Mouse (Mus musculus): ENCODE results near the gene Dad1.

Gene Dad1

GRCm38 (mm10) chr14:54224484-54225467 is 29.1 kb downstream of the Dad1 start:
- DNase-seq (ENCODE audit: low spot score), result peak; percentile 79

GRCm38 (mm10) chr14:54224064-54224417 is 29.9 kb downstream of the Dad1 start:
- DNase-seq (ENCODE audit: low spot score), result no peak

- peak; percentile 20 for DNase-seq (ENCODE audit: low spot score)
These were observed 30.4 kb downstream of the Dad1 start for GRCm38 (mm10) chr14:54223315-54224063.

GRCm38 (mm10) chr14:54222289-54222727 is 31.6 kb downstream of the Dad1 start:
- peak; percentile 82 for DNase-seq (ENCODE audit: low spot score)

- peak; percentile 37 for DNase-seq (ENCODE audit: low spot score)
These were observed 32.3 kb downstream of the Dad1 start for GRCm38 (mm10) chr14:54221641-54222040.

GRCm38 (mm10) chr14:54220726-54221494 is 33.0 kb downstream of the Dad1 start:
- no peak for DNase-seq (ENCODE audit: low spot score)

GRCm38 (mm10) chr14:54219849-54220248 is 34.1 kb downstream of the Dad1 start:
- DNase-seq (ENCODE audit: low spot score), result no peak

- no peak for DNase-seq (ENCODE audit: low spot score)
These were observed 34.6 kb downstream of the Dad1 start for GRCm38 (mm10) chr14:54219256-54219655.

- DNase-seq (ENCODE audit: low spot score), result peak; percentile 72
These were observed 35.2 kb downstream of the Dad1 start for GRCm38 (mm10) chr14:54218721-54219120.

- no peak for DNase-seq (ENCODE audit: low spot score)
These were observed 35.7 kb downstream of the Dad1 start for GRCm38 (mm10) chr14:54218233-54218632.

GRCm38 (mm10) chr14:54216126-54216525 is 37.8 kb downstream of the Dad1 start:
- DNase-seq (ENCODE audit: low spot score), result no peak

GRCm38 (mm10) chr14:54214901-54215300 is 39.0 kb downstream of the Dad1 start:
- DNase-seq (ENCODE audit: low spot score), result no peak

- no peak for DNase-seq (ENCODE audit: low spot score)
These were observed 39.4 kb downstream of the Dad1 start for GRCm38 (mm10) chr14:54214477-54214876.

- DNase-seq (ENCODE audit: low spot score), result no peak
These were observed 40.2 kb downstream of the Dad1 start for GRCm38 (mm10) chr14:54213734-54214133.

GRCm38 (mm10) chr14:54211755-54212154 is 42.1 kb downstream of the Dad1 start:
- peak; percentile 65 for DNase-seq (ENCODE audit: low spot score)

- peak; percentile 74 for DNase-seq (ENCODE audit: low spot score)
These were observed 42.7 kb downstream of the Dad1 start for GRCm38 (mm10) chr14:54211199-54211598.

- DNase-seq (ENCODE audit: low spot score), result no peak
These were observed 43.5 kb downstream of the Dad1 start for GRCm38 (mm10) chr14:54210401-54210800.

- DNase-seq (ENCODE audit: low spot score), result peak; percentile 61
These were observed 44.0 kb downstream of the Dad1 start for GRCm38 (mm10) chr14:54209932-54210331.

- DNase-seq (ENCODE audit: low spot score), result no peak
These were observed 45.2 kb downstream of the Dad1 start for GRCm38 (mm10) chr14:54208741-54209140.

GRCm38 (mm10) chr14:54207924-54208323 is 46.0 kb downstream of the Dad1 start:
- DNase-seq (ENCODE audit: low spot score), result no peak

- DNase-seq (ENCODE audit: low spot score), result no peak
These were observed 47.0 kb downstream of the Dad1 start for GRCm38 (mm10) chr14:54206750-54207550.

All from T-cell, adult 2 months (primary cell).